In the genomic region with DNA sequence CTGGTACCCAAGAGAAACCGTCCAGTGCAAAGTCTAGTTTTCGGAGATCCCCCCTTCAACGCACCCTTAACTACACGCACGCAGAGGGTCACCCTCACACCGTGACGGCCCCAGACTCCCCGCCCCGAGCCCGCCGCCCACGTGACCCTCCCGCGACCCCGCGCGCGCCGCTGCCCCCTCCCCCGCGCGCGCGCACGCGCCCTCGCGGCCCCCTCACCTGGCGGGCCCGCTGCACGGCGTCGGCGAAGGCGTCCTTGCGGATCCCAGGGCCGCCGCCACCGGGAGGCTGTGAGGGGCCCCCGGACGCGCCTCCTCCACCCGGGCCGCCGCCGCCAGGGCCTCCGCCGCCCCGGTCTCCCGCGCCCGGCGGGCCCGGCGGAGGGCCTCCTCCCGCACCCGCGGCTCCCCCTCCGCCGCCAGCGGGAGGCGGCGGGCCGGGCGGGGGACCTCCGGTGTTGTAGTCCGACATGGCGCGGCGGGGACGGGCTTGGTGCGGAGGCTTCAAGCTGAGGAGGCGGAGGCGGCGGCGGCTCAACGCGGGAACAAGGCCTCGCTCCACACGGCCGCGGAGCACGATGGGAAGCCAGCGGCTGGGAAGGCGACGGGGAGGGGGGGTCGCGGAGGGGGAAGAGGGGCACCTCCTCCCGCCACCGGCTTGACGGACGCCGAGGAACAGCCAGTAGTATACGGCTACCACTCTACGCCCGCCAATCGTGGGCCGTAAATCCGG, we compare ENCODE assay signal across 7 mouse cellular contexts. TPM values are rescaled to one million over a fixed set of nuclear protein-coding genes. Genes with fewer than 3 reads are reported as not detected.
DNase-seq lines count a peak whose midpoint lies in the region; ATAC-seq and TF ChIP-seq lines count a peak whose summit lies in the region.

A gene (minus strand): TSS at position 592 of the 730 bp plus-strand sequence.

- no peak for TF ChIP-seq RAD21 in CH12.LX (IDR thresholded peaks at IDR 0.05; ENCODE audit: low read depth, low read length)

- H3K36me3 ChIP-seq in CH12.LX (replicated peaks in 1 of 2; ENCODE audit: control insufficient read depth in 1 of 2, insufficient read depth in 1 of 2, low read length in 1 of 2): peaks cover 26 to 32% of the 10 kb centered on the region in 2 experiments
- peaks cover 29% of the 10 kb centered on the region for H3K36me3 ChIP-seq in heart, embryonic 14.5 days (ENCODE audit: control insufficient read depth, insufficient read depth, low read length)
- H3K36me3 ChIP-seq in lung, embryonic 15.5 days: peaks cover 29% of the 10 kb centered on the region

- peak within 1 kb of the TSS; percentile 31 for H3K27ac ChIP-seq in CH12.LX (ENCODE audit: insufficient read depth, low read depth)
- peak within 1 kb of the TSS; percentile 60 for H3K27ac ChIP-seq in embryonic fibroblast, embryonic 13.5 days (ENCODE audit: insufficient read depth, low read length)
- peak within 1 kb of the TSS; percentile 90 to 95 for H3K27ac ChIP-seq in heart, embryonic 14.5 days (replicated peaks in 1 of 2; ENCODE audit: control insufficient read depth in 1 of 2, insufficient read depth in 1 of 2, low read depth in 2 of 2, low read length in 2 of 2)
- peak within 1 kb of the TSS; percentile 95 for H3K27ac ChIP-seq in lung, embryonic 15.5 days

- in situ Hi-C loops in CH12.LX (cut with MboI; ENCODE audit: low pct_ligation_motif_present, low pct_unique_long_range_greater_than_20kb, low sequenced_read_pairs): no loop called here

- dilution Hi-C loops in CH12.LX (cut with MboI; ENCODE audit: extremely low pct_ligation_motif_present, extremely low pct_unique_long_range_greater_than_20kb, low sequenced_read_pairs): no loop called here

- no peak for TF ChIP-seq EP300 in CH12.LX (IDR thresholded peaks at IDR 0.05; ENCODE audit: low read length)

- no peaks in the 10 kb centered on the region for H3K27me3 ChIP-seq in CH12.LX (replicated peaks)
- no peaks in the 10 kb centered on the region for H3K27me3 ChIP-seq in heart, embryonic 14.5 days (ENCODE audit: control insufficient read depth, insufficient read depth, low read length)
- no peaks in the 10 kb centered on the region for H3K27me3 ChIP-seq in lung, embryonic 15.5 days

- peaks cover 7 to 34% of the 10 kb centered on the region in 2 experiments; a peak in 3 of 4 replicates for H3K4me1 ChIP-seq in CH12.LX (ENCODE audit: control insufficient read depth in 1 of 2, insufficient read depth in 2 of 2)
- H3K4me1 ChIP-seq in embryonic fibroblast, embryonic 13.5 days (ENCODE audit: control insufficient read depth, insufficient read depth, low read length): peaks cover 2% of the 10 kb centered on the region; the same call in 1 of the 2 replicates
- peaks cover 12 to 18% of the 10 kb centered on the region in 2 experiments for H3K4me1 ChIP-seq in heart, embryonic 14.5 days (ENCODE audit: control insufficient read depth in 2 of 2, insufficient read depth in 2 of 2, low read length in 2 of 2)
- peaks cover 17% of the 10 kb centered on the region for H3K4me1 ChIP-seq in lung, embryonic 15.5 days

- H3K4me3 ChIP-seq in CH12.LX (replicated peaks in 1 of 3; ENCODE audit: low read depth in 2 of 3, low read length in 2 of 3, poor library complexity in 1 of 3): peak within 1 kb of the TSS; percentile 82 to 95 (median 83)
- H3K4me3 ChIP-seq in embryonic fibroblast, embryonic 13.5 days (ENCODE audit: insufficient read depth, low read length): peak within 1 kb of the TSS; percentile 97
- peak within 1 kb of the TSS; percentile 84 to 97 for H3K4me3 ChIP-seq in heart, embryonic 14.5 days (ENCODE audit: control insufficient read depth in 1 of 2, insufficient read depth in 1 of 2, low read depth in 1 of 2, low read length in 2 of 2)
- H3K4me3 ChIP-seq in lung, embryonic 15.5 days: peak within 1 kb of the TSS; percentile 77

- TF ChIP-seq CTCF in CH12.LX (conservative IDR thresholded peaks at IDR 0.05 in 1 of 2, IDR thresholded peaks at IDR 0.05 in 1 of 2; ENCODE audit: low read depth in 2 of 2, low read length in 2 of 2): no peak
- TF ChIP-seq CTCF in embryonic fibroblast, embryonic 13.5 days (IDR thresholded peaks at IDR 0.05; ENCODE audit: borderline replicate concordance, insufficient read depth, low read length): no peak

- WGBS in heart, embryonic 14.5 days: under 1% methylated on average over 57 of the region's 99 CpGs
- 2% methylated on average over 94 of the region's 99 CpGs for WGBS in lung, embryonic 15.5 days

- no peak for ATAC-seq in heart, embryonic 14.5 days (ENCODE audit: insufficient number of reproducible peaks, insufficient read depth, low FRiP score, low read depth)
- ATAC-seq in lung, embryonic 15.5 days (ENCODE audit: borderline replicate concordance, extremely low read depth, low FRiP score, low TSS enrichment): no peak

- no peak for DNase-seq in CH12.LX (ENCODE audit: extremely low read depth)
- peak; percentile 52 for DNase-seq in NIH3T3 (ENCODE audit: low read depth)
- DNase-seq in kidney, postnatal 14 days: peak; percentile 60
- peak; percentile 33 for DNase-seq in ovary, postnatal 14 days (ENCODE audit: low spot score)

- TF ChIP-seq POLR2A in CH12.LX (IDR thresholded peaks at IDR 0.05; ENCODE audit: low read depth, low read length): peak; percentile 73
- TF ChIP-seq POLR2A in embryonic fibroblast, embryonic 13.5 days (IDR thresholded peaks at IDR 0.05; ENCODE audit: low read depth, low read length): peak; percentile 59; the same call in 1 of the 2 replicates

- H3K9ac ChIP-seq in CH12.LX (ENCODE audit: insufficient read depth, low read depth): peak within 1 kb of the TSS; percentile 100
- peak within 1 kb of the TSS; percentile 99 for H3K9ac ChIP-seq in heart, embryonic 14.5 days (ENCODE audit: low read length)
- H3K9ac ChIP-seq in lung, embryonic 15.5 days: peak within 1 kb of the TSS; percentile 100

- peaks cover 47% of the 10 kb centered on the region for H3K79me2 ChIP-seq in CH12.LX (replicated peaks; ENCODE audit: control insufficient read depth, extremely low read depth, insufficient read depth, poor library complexity, severe bottlenecking)

- no peaks in the 10 kb centered on the region for H3K9me3 ChIP-seq in CH12.LX (replicated peaks; ENCODE audit: low read length)
- no peaks in the 10 kb centered on the region for H3K9me3 ChIP-seq in heart, embryonic 14.5 days (ENCODE audit: control insufficient read depth, low read length)
- H3K9me3 ChIP-seq in lung, embryonic 15.5 days: no peaks in the 10 kb centered on the region

- peak within 1 kb of the TSS; percentile 99 for H3K4me2 ChIP-seq in CH12.LX (ENCODE audit: insufficient read depth, low read depth, poor library complexity, severe bottlenecking)
- H3K4me2 ChIP-seq in heart, embryonic 14.5 days (ENCODE audit: low read length): peak within 1 kb of the TSS; percentile 91
- H3K4me2 ChIP-seq in lung, embryonic 15.5 days: peak within 1 kb of the TSS; percentile 86

TF ChIP-seq in CH12.LX, 34 proteins besides CTCF, POLR2A, EP300 and RAD21:
- TF ChIP-seq E2F4 (IDR thresholded peaks at IDR 0.05; ENCODE audit: insufficient replicate concordance, low read depth, low read length) (no peak), NRF1 (IDR thresholded peaks at IDR 0.05; ENCODE audit: low read depth, low read length) (peak; percentile 76), MXI1 (IDR thresholded peaks at IDR 0.05; ENCODE audit: low read depth, low read length) (peak; percentile 26), SMC3 (IDR thresholded peaks at IDR 0.05; ENCODE audit: low read depth, low read length) (no peak), MAX (IDR thresholded peaks at IDR 0.05; ENCODE audit: low read length) (no peak), UBTF (IDR thresholded peaks at IDR 0.05; ENCODE audit: low read depth, low read length) (0 out of 2 replicates have a peak, but pooled peaks have one; percentile 43), SIN3A (IDR thresholded peaks at IDR 0.05; ENCODE audit: low read length) (no peak), TCF12 (IDR thresholded peaks at IDR 0.05; ENCODE audit: low read depth, low read length) (peak; percentile 52; the same call in 1 of the 2 replicates), ELF1 (IDR thresholded peaks at IDR 0.05; ENCODE audit: low read depth, low read length) (peak; percentile 31; the same call in 1 of the 2 replicates), MAZ (IDR thresholded peaks at IDR 0.05; ENCODE audit: low read depth, low read length) (peak; percentile 82), IRF4 (IDR thresholded peaks at IDR 0.05; ENCODE audit: low read depth, low read length) (peak; percentile 23; the same call in 1 of the 2 replicates), NELFE (IDR thresholded peaks at IDR 0.05; ENCODE audit: low read depth, low read length) (peak; percentile 60; the same call in 1 of the 2 replicates), USF1 (IDR thresholded peaks at IDR 0.05; ENCODE audit: low read depth, low read length) (peak; percentile 81), GABPA (IDR thresholded peaks at IDR 0.05; ENCODE audit: insufficient replicate concordance, low read depth, low read length) (no peak), PAX5 (IDR thresholded peaks at IDR 0.05; ENCODE audit: low read length) (no peak), ZC3H11A (IDR thresholded peaks at IDR 0.05; ENCODE audit: low read depth, low read length) (no peak), ZMIZ1 (IDR thresholded peaks at IDR 0.05; ENCODE audit: low read depth, low read length) (peak; percentile 51; the same call in 1 of the 2 replicates), BHLHE40 (IDR thresholded peaks at IDR 0.05; ENCODE audit: low read depth, low read length) (0 out of 2 replicates have a peak, but pooled peaks have one; percentile 22), MYC (IDR thresholded peaks at IDR 0.05; ENCODE audit: low read depth, low read length) (no peak)
TF ChIP-seq in CH12.LX: peak in this region for 11.

RNA-seq across cellular contexts. Expression of the gene that starts here (rescaled TPM):
- 98.7 and 102 TPM in 2 replicates for total RNA-seq in CH12.LX (2012; rRNA removed)
- total RNA-seq in CH12.LX (2014; rRNA removed): 23.5 and 25.1 TPM in 2 replicates
- polyA plus RNA-seq in CH12.LX (2012; ENCODE audit: insufficient read length, low read depth): 97.5 and 106 TPM in 2 replicates
- 77.2 and 82.4 TPM in 2 replicates for polyA plus RNA-seq in embryonic fibroblast, embryonic 13.5 days (2011; ENCODE audit: insufficient read length, low read depth, missing spikeins)
- 32.2 and 36.9 TPM in 2 replicates for polyA plus RNA-seq in heart, embryonic 14.5 days (2014; fragmentation: Nextera tagmentation; extraction: Ambion mirVana)
- polyA plus RNA-seq in lung, embryonic 15.5 days (2015; fragmentation: Nextera tagmentation; extraction: Ambion mirVana): 42.1 and 44.1 TPM in 2 replicates

Comparison
In these comparisons a context has a peak if more than half of its experiments do, and no peak if none do; other contexts are left out.
1. H3K27ac ChIP-seq: peak in every context shown above with its lines; median percentile 95 in lung, embryonic 15.5 days; 92 in heart, embryonic 14.5 days; 60 in embryonic fibroblast, embryonic 13.5 days; 31 in CH12.LX.